Mouse (Mus musculus) midbrain, postnatal 0 days (tissue): Measurements from ENCODE around the gene Cryaa. TPM values are rescaled to one million over a fixed set of nuclear protein-coding genes. Genes with fewer than 3 reads are reported as not detected.

Source experiments
- ATAC-seq: fragments of 200-750 bp; cut with Nextera tagmentation; 2 replicates; pipeline ENCODE4 v1.8.0; 2017; ENCODE audit warnings: moderate number of reproducible peaks, mild to moderate bottlenecking, moderate TSS enrichment, moderate library complexity; ENCODE audit not compliant: low FRiP score
- DNase-seq: peaks from one replicate; pipeline ENCODE4 v3.0.0-alpha.2; 2015; ENCODE audit warnings: low spot score
- H3K27ac ChIP-seq: fragments of 300-500 bp; sonication (generic); 2 replicates; pipeline ENCODE4 v1.5.1; 2014; ENCODE audit warnings: low read depth, mild to moderate bottlenecking, low read length, mixed read lengths
- H3K27me3 ChIP-seq: fragments of 300-500 bp; sonication (generic); 2 replicates; pipeline ENCODE4 v1.6.1; 2014; ENCODE audit warnings: low read length, control low read depth, mixed read lengths; ENCODE audit not compliant: insufficient read depth
- H3K36me3 ChIP-seq: fragments of 300-500 bp; sonication (generic); 2 replicates; pipeline ENCODE4 v1.6.1; 2014; ENCODE audit warnings: low read length, control low read depth, mixed read lengths; ENCODE audit not compliant: insufficient read depth
- H3K4me1 ChIP-seq: fragments of 300-500 bp; sonication (generic); 2 replicates; pipeline ENCODE4 v1.6.1; 2014; ENCODE audit warnings: mild to moderate bottlenecking, control low read depth, antibody characterized with exemption, low read length, mixed read lengths; ENCODE audit not compliant: insufficient read depth
- H3K4me2 ChIP-seq: fragments of 300-500 bp; sonication (generic); 2 replicates; pipeline ENCODE4 v1.6.1; 2014; ENCODE audit warnings: low read depth, mild to moderate bottlenecking, low read length, mixed read lengths; ENCODE audit not compliant: poor library complexity, severe bottlenecking
- H3K4me3 ChIP-seq: fragments of 300-500 bp; sonication (generic); 2 replicates; pipeline ENCODE4 v1.5.1; 2014; ENCODE audit warnings: low read depth, mild to moderate bottlenecking, low read length, moderate library complexity
- H3K9ac ChIP-seq: fragments of 300-500 bp; sonication (generic); replicated peaks from 2 replicates; pipeline ENCODE4 v1.6.1; 2014; ENCODE audit warnings: mild to moderate bottlenecking, low read length, moderate library complexity, mixed read lengths; ENCODE audit not compliant: poor library complexity, severe bottlenecking
- H3K9me3 ChIP-seq: fragments of 300-500 bp; sonication (generic); 2 replicates; pipeline ENCODE4 v1.6.1; 2016; ENCODE audit warnings: low read length, control low read depth
- CTCF ChIP-seq: IDR thresholded peaks from 2 replicates; pipeline ENCODE4 v1.5.1; 2016; ENCODE audit warnings: antibody characterized with exemption, mild to moderate bottlenecking
- WGBS: fragments of 180-500 bp; shearing (Covaris S2); extraction: QIAGEN DNeasy Blood & Tissue Kit; methylation state at CpG from one replicate; pipeline ENCODE4 v1.1.7; 2014; 5-methylcytosine and 5-hydroxymethylcytosine counted together
- polyA plus RNA-seq: library from polyadenylated mRNA; unstranded; fragments of >200 nt; fragmentation: Nextera tagmentation; extraction: Ambion mirVana; gene quantifications from 2 replicates; pipeline ENCODE4 v1.2.1, GENCODE M21; 2015
- total RNA-seq: library from RNA; depleted of rRNA; stranded (reverse); fragments of >200 nt; gene quantifications from 2 replicates; pipeline ENCODE4 v1.2.3, GENCODE M21; 2014

The Cryaa gene
- total and polyA plus RNA-seq, 2 experiments from 2014 or later: 0.37 to 1.6 TPM

DNA sequence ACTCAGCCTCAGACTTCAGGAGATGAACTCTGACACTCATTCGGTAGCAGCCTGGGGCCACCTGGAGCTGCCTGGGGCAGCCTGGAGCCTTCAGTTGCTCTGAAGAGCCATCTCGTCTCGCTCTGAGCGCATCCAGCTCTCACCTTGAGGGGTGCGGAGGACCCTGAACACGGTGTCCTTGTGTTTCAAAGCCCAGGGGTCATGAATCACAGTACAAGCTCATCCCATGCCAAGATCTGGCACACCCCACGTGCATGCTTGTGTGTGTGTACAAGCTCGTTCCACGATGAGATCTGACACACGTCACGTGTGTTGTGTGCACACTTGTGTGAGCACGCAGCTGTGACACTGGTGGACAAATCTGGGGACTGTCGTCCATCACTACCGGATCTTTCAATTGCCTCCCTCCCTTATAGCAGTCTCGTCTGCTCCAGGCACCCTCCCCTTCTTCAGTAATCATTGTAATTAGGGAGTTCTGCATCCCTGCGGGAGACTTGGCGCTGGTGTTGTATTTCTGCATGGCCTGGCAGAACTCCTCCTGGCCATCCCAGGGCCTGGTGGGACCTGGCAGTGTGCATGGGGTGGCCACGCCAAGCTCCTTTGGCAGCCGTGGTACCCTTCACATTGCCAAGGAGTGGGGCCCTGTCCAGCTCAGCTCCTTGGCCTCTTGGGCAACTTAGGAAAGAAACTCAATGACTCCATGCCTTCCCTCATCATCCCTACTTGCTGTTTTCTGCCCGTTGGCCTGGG, 27.8 kb downstream of the Cryaa start:
- Histone ChIP-seq H3K4me3 (no peak overlapping the region), H3K4me2 (no peak overlapping the region), H3K36me3 (no peaks in the 10 kb centered on the region), H3K4me1 (no peaks in the 10 kb centered on the region), H3K9ac (no peak overlapping the region), H3K27ac (no peak overlapping the region), H3K27me3 (no peaks in the 10 kb centered on the region), H3K9me3 (no peaks in the 10 kb centered on the region)
- TF ChIP-seq CTCF: no peak
- WGBS: 73% methylated on average over 20 of the region's 20 CpGs
- DNase-seq (peak; percentile 87), ATAC-seq (no peak)

DNA sequence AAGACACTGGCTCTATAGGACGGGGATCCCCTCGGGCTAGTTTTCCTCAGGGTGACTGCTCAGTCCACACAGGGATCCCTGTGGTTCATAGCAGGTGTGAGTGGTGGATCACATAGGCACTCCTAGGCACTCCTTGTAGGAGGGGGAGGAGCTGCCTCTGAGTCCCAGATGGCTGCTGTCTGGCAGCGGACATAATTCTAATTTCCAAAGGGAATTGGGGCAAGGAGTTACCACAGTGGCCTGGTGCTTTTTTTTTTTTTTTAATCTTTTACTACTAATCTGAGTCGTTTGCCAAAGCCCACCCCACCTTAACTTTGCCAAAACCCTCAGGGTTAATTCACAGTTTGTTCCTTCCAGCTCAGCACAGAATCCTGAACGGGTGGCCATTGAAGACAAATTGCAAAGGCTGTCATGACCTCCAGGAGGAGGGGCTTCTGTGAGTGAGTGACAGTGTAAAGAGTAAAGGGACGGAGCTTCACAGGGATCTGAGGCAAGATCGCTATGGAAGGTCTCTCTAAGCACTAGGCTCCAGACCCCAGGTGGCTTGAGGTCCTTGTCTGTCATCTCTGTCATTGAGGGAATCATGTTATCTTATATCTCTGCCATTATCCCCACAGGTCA, 31.6 kb downstream of the Cryaa start:
- H3K9ac ChIP-seq: no peak overlapping the region
- no peaks in the 10 kb centered on the region for H3K4me1 ChIP-seq
- TF ChIP-seq CTCF: no peak
- no peaks in the 10 kb centered on the region for H3K9me3 ChIP-seq
- no peak overlapping the region for H3K4me3 ChIP-seq
- H3K27ac ChIP-seq: no peak overlapping the region
- no peaks in the 10 kb centered on the region for H3K36me3 ChIP-seq
- no peak overlapping the region for H3K4me2 ChIP-seq
- H3K27me3 ChIP-seq: no peaks in the 10 kb centered on the region
- DNase-seq (peak; percentile 26), ATAC-seq (no peak)
- WGBS: 49% methylated on average over 7 of the region's 7 CpGs

DNA sequence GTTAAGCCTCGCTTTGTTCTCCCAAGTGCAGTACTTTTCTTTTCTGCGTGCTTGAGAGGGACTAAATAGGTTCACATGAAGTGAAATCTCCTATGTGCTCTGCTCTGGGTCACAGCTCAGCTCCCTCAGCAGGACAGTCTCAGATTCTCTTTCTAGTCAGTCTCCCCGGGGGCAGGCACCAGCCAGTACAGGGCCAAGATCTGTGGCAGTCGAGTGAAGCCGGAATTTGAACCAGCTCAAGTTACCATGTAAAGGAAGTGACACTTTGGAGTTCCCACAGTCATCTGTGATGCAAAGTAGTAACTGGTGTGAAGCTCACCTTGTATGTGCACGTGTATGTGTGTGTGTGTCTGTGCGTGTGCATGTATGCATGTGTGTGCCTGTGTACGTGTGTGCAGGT, 32.8 kb downstream of the Cryaa start:
- Histone ChIP-seq H3K27me3 (no peaks in the 10 kb centered on the region), H3K36me3 (no peaks in the 10 kb centered on the region), H3K9ac (no peak overlapping the region), H3K4me3 (no peak overlapping the region), H3K27ac (no peak overlapping the region), H3K9me3 (no peaks in the 10 kb centered on the region), H3K4me1 (no peaks in the 10 kb centered on the region), H3K4me2 (no peak overlapping the region)
- WGBS: 70% methylated on average over 8 of the region's 8 CpGs
- TF ChIP-seq CTCF: no peak
- DNase-seq: no peak
- ATAC-seq: no peak

DNA sequence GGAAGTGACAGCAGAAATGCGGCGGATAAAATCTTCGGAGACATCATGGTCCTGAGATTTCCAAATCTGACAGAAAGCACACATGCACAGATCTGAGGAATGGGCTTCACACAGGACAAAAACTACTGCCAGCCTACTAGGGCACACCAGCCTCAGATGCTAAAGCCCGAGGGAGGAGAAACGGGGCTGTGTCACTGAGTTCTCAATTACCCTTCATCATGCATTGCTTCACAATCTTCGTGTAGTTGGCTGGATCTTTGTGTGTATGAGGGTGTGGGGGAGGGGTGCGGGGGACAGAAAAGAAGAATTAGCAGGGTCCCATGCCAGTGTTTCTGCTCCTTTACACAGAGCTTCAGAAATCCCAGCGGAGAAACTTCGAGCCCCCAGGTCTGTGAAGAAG, 36.1 kb downstream of the Cryaa start:
- Histone ChIP-seq H3K4me1 (no peaks in the 10 kb centered on the region), H3K9ac (no peak overlapping the region), H3K4me2 (no peak overlapping the region), H3K9me3 (no peaks in the 10 kb centered on the region), H3K4me3 (no peak overlapping the region), H3K27me3 (no peaks in the 10 kb centered on the region), H3K27ac (no peak overlapping the region), H3K36me3 (no peaks in the 10 kb centered on the region)
- WGBS: 74% methylated on average over 9 of the region's 9 CpGs
- ATAC-seq (no peak), DNase-seq (no peak)
- TF ChIP-seq CTCF: no peak

DNA sequence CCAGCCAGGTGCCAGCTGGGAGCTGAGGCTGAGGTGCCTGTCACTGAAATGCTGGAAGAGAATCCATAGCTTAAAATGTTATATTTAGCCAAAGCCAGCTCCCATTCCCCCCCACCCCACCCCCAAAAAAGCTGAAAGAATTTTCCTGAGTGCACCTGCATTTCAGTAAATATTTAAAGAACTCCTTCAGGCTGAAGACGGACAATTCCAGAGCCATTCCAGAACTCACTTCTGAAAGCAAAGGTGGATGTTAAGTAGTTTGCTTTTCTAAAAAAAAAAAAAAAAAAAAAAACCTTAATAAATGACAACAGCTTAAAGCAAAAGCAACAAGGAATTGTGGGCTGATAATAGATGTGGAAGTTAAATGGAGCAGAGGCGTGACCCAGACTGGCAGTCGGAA, 36.5 kb downstream of the Cryaa start:
- H3K9ac ChIP-seq: no peak overlapping the region
- ATAC-seq: no peak
- H3K4me3 ChIP-seq: no peak overlapping the region
- H3K36me3 ChIP-seq: no peaks in the 10 kb centered on the region
- no peak overlapping the region for H3K27ac ChIP-seq
- no peaks in the 10 kb centered on the region for H3K9me3 ChIP-seq
- TF ChIP-seq CTCF: no peak
- H3K27me3 ChIP-seq: no peaks in the 10 kb centered on the region
- 75% methylated on average over 3 of the region's 3 CpGs for WGBS
- no peaks in the 10 kb centered on the region for H3K4me1 ChIP-seq
- no peak for DNase-seq
- H3K4me2 ChIP-seq: no peak overlapping the region

DNA sequence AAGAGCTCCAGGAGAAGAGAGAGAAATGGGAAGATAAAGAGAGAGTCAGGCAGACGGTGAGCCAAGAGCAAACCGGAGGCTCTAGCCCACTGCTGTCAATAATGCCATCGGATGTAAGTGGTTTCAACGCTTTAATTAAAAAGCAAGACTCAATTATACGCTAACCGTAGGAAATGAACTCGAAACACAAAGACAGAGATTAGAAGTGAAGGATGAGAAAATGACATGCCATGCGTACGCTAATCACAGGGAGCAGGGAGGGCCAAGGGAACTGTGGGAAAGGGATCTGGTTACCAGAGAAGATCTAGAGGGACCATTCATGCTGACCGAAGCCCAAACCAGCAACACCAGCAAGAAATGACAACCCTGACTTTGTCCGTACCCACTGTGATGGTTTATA, 37.4 kb downstream of the Cryaa start:
- Histone ChIP-seq H3K4me2 (no peak overlapping the region), H3K36me3 (no peaks in the 10 kb centered on the region), H3K9ac (no peak overlapping the region), H3K27ac (no peak overlapping the region), H3K4me3 (no peak overlapping the region), H3K27me3 (no peaks in the 10 kb centered on the region), H3K4me1 (no peaks in the 10 kb centered on the region), H3K9me3 (no peaks in the 10 kb centered on the region)
- ATAC-seq: no peak
- peak; percentile 36 for DNase-seq
- no peak for TF ChIP-seq CTCF
- 49% methylated on average over 11 of the region's 11 CpGs for WGBS
